Mouse (Mus musculus): ENCODE data around the gene Hoxb2. TPM values are rescaled to one million over a fixed set of nuclear protein-coding genes. Genes with fewer than 3 reads are reported as not detected.

Hoxb2 gene
- polyA plus RNA-seq, 1 experiment: 31.4 TPM

Other genes with a start within 250 kb of the Hoxb2 start
- gene Calcoco2, start 238.6 kb upstream of the Hoxb2 start, polyA plus RNA-seq (2012; rRNA removed): 0.09 TPM in 1 of 2 replicates, not detected in the other
- gene Ttll6, start 216.7 kb upstream of the Hoxb2 start, polyA plus RNA-seq (2012; rRNA removed): 0.45 and 0.84 TPM in 2 replicates
- gene Hoxb13, start 156.2 kb upstream of the Hoxb2 start, polyA plus RNA-seq (2012; rRNA removed): 0.04 TPM in 1 of 2 replicates, not detected in the other
- gene Hoxb9, start 79.1 kb upstream of the Hoxb2 start, polyA plus RNA-seq (2012; rRNA removed): 27.8 and 31.5 TPM in 2 replicates
- 137 and 237 TPM in 2 replicates for gene Hoxb8, start 68.6 kb upstream of the Hoxb2 start, polyA plus RNA-seq (2012; rRNA removed)
- gene Hoxb7, start 63.9 kb upstream of the Hoxb2 start, polyA plus RNA-seq (2012; rRNA removed): 49.4 and 65.1 TPM in 2 replicates
- 153 and 221 TPM in 2 replicates for gene Hoxb6, start 58.0 kb upstream of the Hoxb2 start, polyA plus RNA-seq (2012; rRNA removed)
- gene Hoxb5, start 47.2 kb upstream of the Hoxb2 start, polyA plus RNA-seq (2012; rRNA removed): 10.7 and 13.8 TPM in 2 replicates
- 19.5 and 22.4 TPM in 2 replicates for gene Hoxb4, start 32.3 kb upstream of the Hoxb2 start, polyA plus RNA-seq (2012; rRNA removed)
- 20.1 and 26.4 TPM in 2 replicates for gene Hoxb3, start 27.2 kb upstream of the Hoxb2 start, polyA plus RNA-seq (2012; rRNA removed)
- 0.92 and 1.0 TPM in 2 replicates for gene Hoxb1, start 15.2 kb downstream of the Hoxb2 start, polyA plus RNA-seq (2012; rRNA removed)
- 8.8 and 11.0 TPM in 2 replicates for gene Skap1, start 114.1 kb downstream of the Hoxb2 start, polyA plus RNA-seq (2012; rRNA removed)

All from gonadal fat pad, adult 2 months (tissue).